Mouse (Mus musculus) neural tube, embryonic 15.5 days (tissue): ENCODE measurements around the gene Erc1. TPM values are rescaled to one million over a fixed set of nuclear protein-coding genes. Genes with fewer than 3 reads are reported as not detected.
A peak's percentile ranks its signal among the peaks of the same experiment; 100 is the strongest.

ENCODE experiments used
- ATAC-seq: fragments of 200-750 bp; cut with Nextera tagmentation; 2 replicates; pipeline ENCODE4 v1.8.0; 2017; ENCODE audit warnings: mild to moderate bottlenecking, moderate TSS enrichment, moderate library complexity; ENCODE audit not compliant: low FRiP score
- H3K27ac ChIP-seq: fragments of 300-500 bp; sonication (generic); replicated peaks from 2 replicates; pipeline ENCODE4 v1.5.1; 2015; ENCODE audit warnings: mild to moderate bottlenecking, inconsistent platforms
- H3K27me3 ChIP-seq: fragments of 300-500 bp; sonication (generic); replicated peaks from 2 replicates; pipeline ENCODE4 v1.6.1; 2015; ENCODE audit warnings: inconsistent platforms
- H3K36me3 ChIP-seq: fragments of 300-500 bp; sonication (generic); 2 replicates; pipeline ENCODE4 v1.6.1; 2015; ENCODE audit warnings: inconsistent platforms
- H3K4me1 ChIP-seq: fragments of 300-500 bp; sonication (generic); 2 replicates; pipeline ENCODE4 v1.6.1; 2015; ENCODE audit warnings: inconsistent platforms
- H3K4me2 ChIP-seq: fragments of 300-500 bp; sonication (generic); 2 replicates; pipeline ENCODE4 v1.6.1; 2015; ENCODE audit warnings: inconsistent platforms, mild to moderate bottlenecking, moderate library complexity
- H3K4me3 ChIP-seq: fragments of 300-500 bp; sonication (generic); replicated peaks from 2 replicates; pipeline ENCODE4 v1.5.1; 2015; ENCODE audit warnings: mild to moderate bottlenecking, inconsistent platforms
- H3K9ac ChIP-seq: fragments of 300-500 bp; sonication (generic); replicated peaks from 2 replicates; pipeline ENCODE4 v1.6.1; 2015; ENCODE audit warnings: mild to moderate bottlenecking, inconsistent platforms
- H3K9me3 ChIP-seq: fragments of 300-500 bp; sonication (generic); replicated peaks from 2 replicates; pipeline ENCODE4 v1.6.1; 2016; ENCODE audit warnings: inconsistent platforms
- WGBS: fragments of 180-500 bp; shearing (Covaris S2); methylation state at CpG from one replicate; pipeline ENCODE4 v1.1.7; 2015; ENCODE audit warnings: mixed read lengths; 5-methylcytosine and 5-hydroxymethylcytosine counted together
- polyA plus RNA-seq: library from polyadenylated mRNA; unstranded; fragments of >200 nt; fragmentation: Nextera tagmentation; extraction: Ambion mirVana; gene quantifications from 2 replicates; pipeline ENCODE4 v1.2.1, GENCODE M21; 2015

Gene Erc1
- polyA plus RNA-seq, 1 experiment from 2014 or later, result 51.1 TPM

GRCm38 (mm10) chr6:119543456-119543802, 304.5 kb downstream of the Erc1 start:
- Histone ChIP-seq H3K9me3 (0 out of 2 replicates have a peak, but pooled peaks cover 3% of the 10 kb centered on the region), H3K4me3 (peak overlapping the region; percentile 64), H3K36me3 (no peaks in the 10 kb centered on the region), H3K4me2 (peak overlapping the region; percentile 96), H3K9ac (peak overlapping the region; percentile 47), H3K27me3 (peaks cover 16% of the 10 kb centered on the region), H3K27ac (no peak overlapping the region), H3K4me1 (peaks cover 13% of the 10 kb centered on the region)
- under 1% methylated on average over 30 of the region's 30 CpGs for WGBS
- peak; percentile 36; the same call in 1 of the 2 replicates for ATAC-seq

GRCm38 (mm10) chr6:119535867-119536266, 312.1 kb downstream of the Erc1 start:
- no peak overlapping the region for H3K27ac ChIP-seq
- H3K27me3 ChIP-seq, result no peaks in the 10 kb centered on the region
- H3K9ac ChIP-seq, result no peak overlapping the region
- no peak overlapping the region for H3K4me2 ChIP-seq
- H3K4me3 ChIP-seq, result no peak overlapping the region
- WGBS, result 76% methylated on average over 12 of the region's 12 CpGs
- no peaks in the 10 kb centered on the region for H3K36me3 ChIP-seq
- no peaks in the 10 kb centered on the region for H3K9me3 ChIP-seq
- ATAC-seq, result no peak
- H3K4me1 ChIP-seq, result no peaks in the 10 kb centered on the region

- H3K4me3 ChIP-seq, result no peak overlapping the region
- no peaks in the 10 kb centered on the region for H3K27me3 ChIP-seq
- no peak overlapping the region for H3K9ac ChIP-seq
- WGBS, result 84% methylated on average over 9 of the region's 9 CpGs
- H3K4me1 ChIP-seq, result no peaks in the 10 kb centered on the region
- H3K36me3 ChIP-seq, result no peaks in the 10 kb centered on the region
- H3K9me3 ChIP-seq, result no peaks in the 10 kb centered on the region
- ATAC-seq, result no peak
- H3K27ac ChIP-seq, result no peak overlapping the region
- no peak overlapping the region for H3K4me2 ChIP-seq
Observed at GRCm38 (mm10) chr6:119533170-119533709, 314.7 kb downstream of the Erc1 start.

- Histone ChIP-seq H3K4me3 (no peak overlapping the region), H3K36me3 (no peaks in the 10 kb centered on the region), H3K27me3 (no peaks in the 10 kb centered on the region), H3K27ac (no peak overlapping the region), H3K9me3 (no peaks in the 10 kb centered on the region), H3K4me2 (no peak overlapping the region), H3K4me1 (no peaks in the 10 kb centered on the region), H3K9ac (no peak overlapping the region)
- ATAC-seq, result no peak
- WGBS, result 92% methylated on average over 3 of the region's 3 CpGs
Observed at GRCm38 (mm10) chr6:119529659-119530058, 318.3 kb downstream of the Erc1 start.

GRCm38 (mm10) chr6:119526498-119526897, 321.5 kb downstream of the Erc1 start:
- Histone ChIP-seq H3K9me3 (no peaks in the 10 kb centered on the region), H3K4me2 (no peak overlapping the region), H3K27ac (no peak overlapping the region), H3K36me3 (no peaks in the 10 kb centered on the region), H3K4me1 (peaks cover 5% of the 10 kb centered on the region), H3K9ac (no peak overlapping the region), H3K4me3 (no peak overlapping the region), H3K27me3 (no peaks in the 10 kb centered on the region)
- 75% methylated on average over 5 of the region's 5 CpGs for WGBS
- no peak for ATAC-seq

GRCm38 (mm10) chr6:119521931-119522391, 326.0 kb downstream of the Erc1 start:
- Histone ChIP-seq H3K36me3 (no peaks in the 10 kb centered on the region), H3K27me3 (no peaks in the 10 kb centered on the region), H3K27ac (0 out of 2 replicates have a peak overlapping the region, but pooled peaks have one; percentile 5), H3K9ac (no peak overlapping the region), H3K4me2 (no peak overlapping the region), H3K4me3 (no peak overlapping the region), H3K4me1 (peaks cover 5% of the 10 kb centered on the region), H3K9me3 (no peaks in the 10 kb centered on the region)
- 32% methylated on average over 3 of the region's 3 CpGs for WGBS
- no peak for ATAC-seq

GRCm38 (mm10) chr6:119521482-119521900, 326.5 kb downstream of the Erc1 start:
- Histone ChIP-seq H3K36me3 (no peaks in the 10 kb centered on the region), H3K4me1 (peaks cover 5% of the 10 kb centered on the region), H3K27me3 (no peaks in the 10 kb centered on the region), H3K9ac (no peak overlapping the region), H3K27ac (0 out of 2 replicates have a peak overlapping the region, but pooled peaks have one; percentile 5), H3K4me2 (no peak overlapping the region), H3K9me3 (no peaks in the 10 kb centered on the region), H3K4me3 (no peak overlapping the region)
- ATAC-seq, result no peak
- WGBS, result 70% methylated on average over 3 of the region's 3 CpGs

Other genes with a start within 250 kb of the Erc1 start
- 24.3 and 25.7 TPM in 2 replicates for gene Rad52, start 54.5 kb upstream of the Erc1 start, polyA plus RNA-seq
- 51.4 and 52.4 TPM in 2 replicates for gene Wnk1, start 190.5 kb upstream of the Erc1 start, polyA plus RNA-seq
- gene Ninj2, start 245.2 kb upstream of the Erc1 start, polyA plus RNA-seq, result 0.19 and 0.46 TPM in 2 replicates